Mouse (Mus musculus): ENCODE results near the gene Cd3eap.

Gene Cd3eap

DNA sequence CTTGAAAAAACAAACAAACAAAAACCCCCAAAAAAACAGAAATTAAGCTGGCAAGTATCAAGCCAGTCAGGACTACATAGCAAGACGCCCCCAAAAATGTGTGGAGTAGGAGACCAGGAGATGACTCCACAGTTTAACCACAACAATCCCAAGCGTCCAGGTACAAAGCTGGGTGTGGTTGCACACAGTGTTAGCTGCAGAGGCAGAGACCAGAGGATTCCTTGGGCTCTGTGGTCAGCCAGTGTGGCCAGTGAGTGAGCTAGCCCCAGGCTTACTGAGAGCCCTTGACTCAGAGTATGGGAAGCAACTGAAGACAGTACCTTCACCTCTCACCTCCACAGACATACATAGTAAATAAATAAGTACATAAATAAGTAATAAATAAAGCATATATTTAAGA lies 27.4 kb downstream of the Cd3eap start:
- DNase-seq: no peak

DNA sequence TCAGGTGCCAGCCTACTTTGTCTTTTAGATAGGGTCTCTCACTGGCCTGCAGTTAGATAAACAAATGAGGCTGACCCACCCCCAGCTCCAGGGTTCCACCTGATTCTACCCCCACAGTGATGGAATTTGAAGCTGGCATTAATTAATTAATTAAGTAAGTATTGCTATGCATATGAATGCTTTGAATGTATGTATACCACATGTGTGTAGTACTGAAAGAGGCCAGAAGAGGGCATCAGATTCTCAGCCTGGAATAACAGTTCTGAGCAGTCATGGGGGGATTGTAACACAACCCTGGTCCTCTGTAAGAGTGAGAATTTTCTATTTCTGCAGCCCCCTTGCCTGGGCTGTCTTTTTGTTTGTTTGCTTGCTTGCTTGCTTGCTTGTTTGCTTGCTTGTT lies 30.9 kb downstream of the Cd3eap start:
- DNase-seq: no peak

GRCm38 (mm10) chr7:19327782-19328181 lies 31.5 kb downstream of the Cd3eap start:
- no peak for DNase-seq

- no peak for DNase-seq
Observed at GRCm38 (mm10) chr7:19327128-19327527, 32.2 kb downstream of the Cd3eap start.

GRCm38 (mm10) chr7:19326359-19326758 lies 32.9 kb downstream of the Cd3eap start:
- DNase-seq: peak; percentile 77

DNA sequence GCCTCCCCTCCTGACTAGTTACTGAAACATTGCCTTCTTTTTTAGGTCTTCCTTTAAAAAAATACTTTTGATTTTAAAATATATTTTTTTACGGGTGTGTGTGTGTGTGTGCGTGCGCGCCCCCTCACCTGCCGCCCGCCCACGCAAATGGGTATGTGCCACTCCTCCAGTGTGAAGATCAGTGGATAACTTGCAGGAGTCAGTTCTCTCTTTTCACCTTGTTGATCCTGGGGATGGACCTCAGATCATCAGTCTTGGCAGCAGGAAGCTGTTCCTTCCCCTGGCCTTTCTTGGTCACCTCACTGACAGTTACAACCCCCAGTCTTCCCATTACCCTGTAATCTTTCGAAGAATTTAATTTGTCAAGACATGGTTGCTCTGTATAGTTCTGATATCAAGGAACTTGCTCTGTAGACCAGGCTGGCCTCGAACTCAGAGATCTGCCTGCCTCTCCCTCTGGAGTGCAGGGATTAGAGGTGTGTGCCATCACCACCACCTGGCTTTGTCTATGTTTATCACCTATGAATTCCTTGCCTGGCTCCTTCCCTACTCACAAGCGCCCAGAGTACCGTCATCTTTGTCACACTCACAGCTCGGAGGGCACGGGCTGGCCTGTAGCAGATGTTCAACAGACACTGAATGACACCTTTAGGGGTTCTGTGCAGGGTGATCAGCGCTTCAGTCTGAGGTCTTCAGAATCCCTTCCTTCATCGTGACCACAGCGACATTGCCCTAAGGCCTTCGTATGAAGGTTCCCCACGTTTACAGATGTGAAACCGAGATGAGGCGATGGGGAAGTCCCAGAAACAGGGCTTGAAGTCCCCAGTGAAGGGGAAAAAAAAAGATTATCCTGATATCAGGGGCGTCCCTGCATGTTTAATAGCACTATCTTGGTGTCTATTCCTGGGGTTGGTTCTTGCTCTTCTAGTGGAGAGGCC lies 33.8 kb downstream of the Cd3eap start:
- DNase-seq: no peak

DNA sequence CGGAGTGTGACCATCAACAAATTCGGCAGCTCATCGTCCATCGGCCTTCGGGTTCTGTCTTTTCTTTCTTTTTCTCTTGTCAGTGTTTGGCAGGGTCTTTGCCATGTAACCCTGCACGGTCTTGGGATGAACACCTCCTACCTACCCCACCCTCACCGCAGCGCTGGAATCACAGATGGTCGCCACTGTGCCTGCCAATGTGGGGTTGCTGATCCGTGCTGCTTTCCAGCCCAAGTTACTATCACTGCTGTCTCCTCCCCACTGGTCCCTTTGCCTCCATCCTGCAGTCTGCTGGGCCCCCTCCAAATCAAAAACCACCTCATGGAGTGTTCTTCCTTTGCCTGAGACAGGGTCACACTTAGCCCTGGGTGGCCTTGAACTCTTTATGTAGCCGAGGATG lies 35.1 kb downstream of the Cd3eap start:
- no peak for DNase-seq

- no peak for DNase-seq
Observed at GRCm38 (mm10) chr7:19322489-19322888, 36.8 kb downstream of the Cd3eap start.

GRCm38 (mm10) chr7:19321464-19321863 lies 37.8 kb downstream of the Cd3eap start:
- no peak for DNase-seq

- no peak for DNase-seq
Observed at GRCm38 (mm10) chr7:19320637-19321036, 38.6 kb downstream of the Cd3eap start.

GRCm38 (mm10) chr7:19319906-19320305 lies 39.4 kb downstream of the Cd3eap start:
- DNase-seq: peak; percentile 93

- no peak for DNase-seq
Observed at GRCm38 (mm10) chr7:19319458-19319857, 39.8 kb downstream of the Cd3eap start.

GRCm38 (mm10) chr7:19318676-19319075 lies 40.6 kb downstream of the Cd3eap start:
- no peak for DNase-seq

DNA sequence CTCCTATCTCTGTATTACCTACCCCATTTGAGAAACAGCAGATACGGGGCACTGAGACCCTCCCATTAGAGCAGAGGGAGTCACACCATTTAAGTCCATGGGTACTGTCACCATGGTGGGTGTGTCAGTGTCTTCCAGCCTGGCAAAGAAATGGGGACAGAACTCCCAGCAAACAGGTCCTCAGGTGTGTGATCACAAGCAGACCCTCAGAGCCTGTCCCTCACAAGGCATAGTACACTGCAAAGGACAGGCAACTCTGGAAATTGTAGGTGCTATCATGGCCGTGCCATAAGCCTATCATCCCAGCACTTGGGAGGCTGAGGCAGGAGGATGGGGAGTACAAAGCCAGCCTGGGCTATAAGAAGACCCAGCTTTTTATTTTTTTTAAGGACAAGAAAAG lies 41.1 kb downstream of the Cd3eap start:
- no peak for DNase-seq

- DNase-seq: no peak
Observed at GRCm38 (mm10) chr7:19316451-19317161, 42.7 kb downstream of the Cd3eap start.

GRCm38 (mm10) chr7:19314033-19314432 lies 45.2 kb downstream of the Cd3eap start:
- no peak for DNase-seq

GRCm38 (mm10) chr7:19311991-19312390 lies 47.3 kb downstream of the Cd3eap start:
- no peak for DNase-seq

DNA sequence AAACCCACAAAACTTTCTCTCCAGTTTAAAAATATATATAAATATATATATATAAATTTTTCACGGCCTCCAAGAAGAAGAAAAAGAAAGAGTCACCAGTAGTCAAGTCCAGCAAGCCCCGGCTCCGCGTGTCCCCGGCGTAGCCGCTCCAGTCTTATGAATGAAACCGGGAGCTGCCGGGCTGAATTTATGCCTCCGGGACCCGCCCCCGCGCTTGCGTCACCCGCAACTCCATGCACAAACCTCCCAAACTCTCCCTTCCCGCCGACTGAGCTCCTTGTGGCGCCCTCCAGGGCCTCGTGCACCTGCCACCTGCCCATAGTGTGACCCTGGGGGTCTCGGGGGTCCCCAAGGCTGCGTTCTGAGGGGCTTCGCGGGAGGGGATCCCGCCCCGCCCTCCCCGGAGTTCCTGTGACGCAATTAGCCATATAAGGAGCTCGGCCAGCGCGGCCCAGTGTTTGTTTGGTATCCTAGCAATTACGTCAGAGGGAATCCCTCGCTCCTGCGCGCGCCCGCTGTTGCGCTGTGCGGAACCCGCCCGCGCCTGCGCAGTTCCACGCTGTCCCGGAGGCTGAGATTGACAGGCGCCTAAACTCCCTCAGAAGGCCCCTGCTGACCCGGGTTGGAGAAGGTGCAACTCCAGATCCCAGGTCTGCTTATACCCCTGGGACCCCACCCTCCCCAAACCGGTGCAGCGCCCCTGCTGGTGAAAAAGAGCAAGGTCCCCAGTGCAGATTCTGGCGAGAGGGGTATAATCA lies 49.2 kb downstream of the Cd3eap start, which contains the start of gene Fosb:
Gene Fosb (minus strand): TSS at position 168 of the 758 bp plus-strand sequence.
- peak; percentile 97 for DNase-seq

DNA sequence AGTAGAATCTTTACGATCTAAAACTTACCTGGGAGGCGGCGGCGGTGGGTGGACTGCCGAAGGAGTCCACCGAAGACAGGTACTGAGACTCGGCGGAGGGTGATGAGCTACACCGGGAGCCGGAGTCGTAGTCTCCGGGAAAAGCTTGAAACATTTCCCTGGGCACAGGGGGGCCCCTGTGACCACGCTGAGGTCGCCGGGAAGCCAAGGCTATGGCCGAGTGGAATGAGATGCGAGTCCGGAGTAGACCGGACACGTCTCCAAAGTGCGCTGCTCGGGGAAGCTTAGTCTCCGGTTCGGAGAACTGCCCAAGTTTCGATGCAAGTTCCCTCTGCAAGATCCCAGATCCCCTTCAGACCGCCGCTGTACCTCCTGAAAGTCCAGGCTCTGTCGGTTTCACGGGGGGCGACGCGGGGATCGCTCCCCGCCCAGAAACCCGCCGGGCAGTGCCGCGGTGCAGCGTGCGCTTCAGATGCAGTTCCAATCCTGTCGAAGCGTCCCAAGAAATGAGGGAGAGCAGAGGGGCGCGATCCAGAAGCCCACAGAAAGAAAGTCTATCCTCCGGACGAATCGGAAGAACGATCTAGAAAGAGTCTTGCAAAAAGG lies 49.9 kb downstream of the Cd3eap start:
- no peak for DNase-seq

GRCm38 (mm10) chr7:19308454-19309277 lies 50.6 kb downstream of the Cd3eap start:
- peak; percentile 96 for DNase-seq

DNA sequence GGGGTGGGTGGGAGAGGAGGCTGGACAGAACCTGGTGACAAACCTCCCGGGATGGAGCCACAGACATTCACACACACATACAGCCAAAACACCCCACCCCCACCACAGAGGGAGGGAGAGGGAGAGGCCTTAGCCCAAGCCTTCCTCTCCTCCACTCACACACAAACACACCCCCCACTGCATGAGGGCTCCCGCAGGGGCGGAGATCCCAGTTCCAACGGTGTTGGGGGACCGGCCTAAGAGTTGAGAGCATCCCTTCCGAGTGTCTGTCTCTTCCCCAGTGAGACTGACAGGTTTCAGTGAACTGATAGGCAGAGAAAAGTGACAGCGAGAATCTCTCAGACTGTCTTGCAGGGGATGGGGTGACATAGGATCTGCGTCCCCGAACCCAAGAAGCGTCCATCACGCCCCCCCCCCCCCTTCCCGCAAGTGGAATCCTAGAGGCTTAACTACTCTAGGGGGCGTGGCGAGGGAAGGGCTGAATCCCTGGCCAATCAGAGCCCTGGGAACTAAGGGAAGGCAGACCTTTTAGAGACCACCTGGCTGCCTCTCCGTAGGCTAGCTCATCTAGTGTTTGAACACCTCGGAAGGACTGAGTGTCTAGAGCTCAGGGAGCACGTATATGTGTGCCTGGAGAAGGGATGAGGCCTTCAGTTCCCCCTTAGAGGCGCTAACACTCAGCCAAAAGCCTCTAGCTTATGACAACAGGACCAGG lies 51.4 kb downstream of the Cd3eap start:
- DNase-seq: peak; percentile 77
